Mouse (Mus musculus) lung, adult 18-20 months (tissue): ENCODE data around the gene Rngtt.
"Not testable (repeated sequence)": the region's sequence is repeated elsewhere in the genome, so short reads cannot be mapped to it uniquely, and the experiment has no call there.

Experiments
- DNase-seq, 2 experiments: peaks; one replicate each; pipeline ENCODE4 v3.0.0; 2022; ENCODE audit warnings: mixed read lengths in 2 of 2

Rngtt gene

DNA sequence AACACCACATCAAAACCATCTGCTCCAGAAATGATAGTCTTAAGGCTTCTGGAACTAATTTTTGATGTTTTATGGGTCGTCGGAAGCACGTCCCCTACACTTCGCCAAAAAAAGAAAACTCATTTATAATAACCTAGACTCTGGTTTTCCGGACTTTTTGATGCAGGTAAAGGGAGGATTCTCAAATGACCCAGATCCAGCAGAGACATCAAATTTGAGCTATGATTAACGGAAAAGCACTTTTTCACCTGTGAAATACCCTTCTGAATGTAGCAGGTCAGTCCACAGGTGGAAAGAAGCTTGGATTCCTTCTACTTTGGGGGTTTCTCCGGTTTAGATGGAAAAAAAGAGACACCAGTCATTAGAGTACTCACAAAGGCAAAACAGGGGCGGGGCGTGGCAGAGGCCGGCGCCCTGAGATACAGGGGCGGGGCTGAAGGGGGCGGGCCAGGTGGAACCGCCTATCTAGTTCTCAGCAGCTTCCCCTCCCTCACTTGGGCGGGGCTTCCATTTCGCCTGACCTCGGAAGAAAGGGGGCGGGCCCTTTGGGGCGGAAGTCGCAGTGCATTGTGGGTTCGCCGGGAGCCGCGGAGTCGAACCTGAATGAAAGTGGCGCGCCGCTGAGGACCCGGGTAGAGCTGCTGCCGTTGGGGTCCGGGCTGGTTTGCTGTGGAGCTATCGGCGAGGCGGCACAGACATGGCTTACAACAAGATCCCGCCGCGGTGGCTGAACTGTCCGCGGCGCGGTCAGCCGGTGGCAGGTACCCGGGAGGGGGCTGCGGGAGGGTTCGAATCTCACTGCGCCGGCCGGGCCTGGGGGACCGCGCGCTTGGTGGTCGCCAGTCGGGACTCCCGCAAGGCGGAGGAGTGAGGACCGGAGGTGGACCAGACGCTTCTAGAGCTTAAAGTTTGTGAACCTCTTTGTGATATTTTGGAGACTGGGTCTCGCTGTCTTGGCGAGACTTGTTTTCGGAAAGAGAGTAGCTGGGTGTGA, at the start of gene Rngtt:
Gene Rngtt (plus strand): TSS at position 548 of the 994 bp plus-strand sequence.
- DNase-seq: peak; percentile 97

DNA sequence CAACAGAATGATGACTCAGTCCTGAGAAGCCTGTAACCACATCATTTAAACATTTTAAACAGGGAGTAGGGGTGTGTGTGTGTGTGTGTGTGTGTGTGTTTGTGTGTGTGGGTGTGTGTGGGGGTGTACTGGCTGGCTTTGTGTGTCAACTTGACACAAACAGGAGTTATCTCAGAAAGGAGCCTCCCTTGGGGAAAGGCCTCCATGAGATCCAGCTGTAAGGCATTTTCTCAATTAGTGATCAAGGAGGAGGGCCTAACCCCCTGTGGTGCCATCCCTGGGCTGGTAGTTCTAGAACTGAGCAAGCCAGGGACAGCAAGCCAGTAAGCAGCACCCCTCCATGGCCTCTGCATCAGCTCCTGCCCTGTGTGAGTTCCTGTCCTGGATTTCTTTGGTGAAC, 49.8 kb upstream of the Rngtt start:
- no peak for DNase-seq

DNA sequence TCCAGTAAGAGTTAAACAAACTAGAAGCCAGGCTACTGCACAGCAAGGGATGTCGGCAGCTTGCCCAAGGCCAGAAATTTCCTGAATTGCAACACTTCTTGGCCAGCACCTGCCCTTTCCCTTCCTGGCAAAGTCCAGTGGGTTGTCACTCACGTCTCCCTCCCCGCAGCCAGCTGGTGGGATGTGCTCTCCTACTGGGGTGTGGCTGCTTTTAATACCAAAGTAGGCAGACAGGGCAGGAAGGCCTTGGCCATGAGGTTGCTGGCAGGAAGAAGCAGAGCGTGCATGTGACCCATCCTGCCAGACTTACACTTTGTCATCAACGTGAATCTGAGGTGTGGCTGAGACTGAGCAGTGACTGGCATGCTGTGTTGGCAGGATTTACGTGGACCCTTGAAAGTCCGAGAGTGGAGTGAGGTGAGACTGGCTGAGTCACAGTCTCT, 48.8 kb upstream of the Rngtt start:
- peak; percentile 97 to 98 for DNase-seq

DNA sequence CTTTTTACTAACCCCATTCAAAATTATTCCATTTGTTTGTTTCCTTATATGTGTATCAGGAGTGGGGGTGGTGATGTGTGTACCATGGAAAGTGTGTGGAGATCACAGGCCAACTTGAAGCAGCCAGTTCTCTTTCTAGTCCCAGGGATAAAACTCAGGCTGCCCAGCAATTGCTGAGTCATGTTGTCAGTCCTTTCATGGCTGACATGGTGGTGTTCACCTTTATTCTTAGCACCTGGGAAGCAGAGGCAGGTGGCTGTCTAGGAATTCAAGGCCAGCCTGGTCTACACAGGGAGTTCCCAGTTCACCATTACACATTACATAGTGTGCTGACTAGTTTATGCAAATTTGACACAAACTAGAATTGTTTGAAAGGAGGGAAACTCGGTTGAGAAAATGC, 47.2 kb upstream of the Rngtt start:
- no peak for DNase-seq

DNA sequence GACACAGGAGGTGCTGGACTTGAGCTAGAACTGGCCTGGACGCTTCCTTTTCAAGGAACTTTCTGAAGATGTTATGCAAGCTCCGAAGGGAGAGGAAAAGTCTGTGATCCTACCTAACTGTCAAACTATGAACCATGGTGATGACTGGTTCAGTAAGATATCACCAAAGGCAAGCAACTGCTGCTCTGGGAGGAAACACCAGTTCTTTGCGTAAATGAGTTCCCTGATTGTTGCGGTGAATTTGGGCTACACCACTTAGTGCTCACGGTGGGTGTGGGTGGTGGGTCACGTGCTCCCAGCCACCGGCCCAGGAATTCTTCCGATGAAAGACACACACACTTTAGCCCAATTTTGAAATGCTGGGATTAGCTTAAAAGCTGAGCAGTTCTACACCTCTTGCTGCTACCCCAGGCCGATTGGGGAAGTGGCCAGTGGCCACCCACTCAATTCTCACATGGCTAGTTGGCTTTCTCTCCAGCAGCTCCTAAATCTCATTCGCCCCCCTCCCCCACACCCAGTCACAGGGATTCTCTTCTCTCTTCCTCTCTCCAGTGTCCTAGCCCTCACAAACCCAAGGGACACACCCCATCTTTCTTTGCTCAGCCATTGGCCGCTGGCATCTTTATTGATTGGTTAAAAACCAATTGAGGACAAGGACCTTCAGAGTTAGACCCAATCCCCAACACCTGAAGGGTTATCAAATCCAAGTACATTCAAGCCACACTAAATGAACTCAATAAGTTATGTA, 45.0 kb upstream of the Rngtt start:
- peak; percentile 30 to 48 for DNase-seq

DNA sequence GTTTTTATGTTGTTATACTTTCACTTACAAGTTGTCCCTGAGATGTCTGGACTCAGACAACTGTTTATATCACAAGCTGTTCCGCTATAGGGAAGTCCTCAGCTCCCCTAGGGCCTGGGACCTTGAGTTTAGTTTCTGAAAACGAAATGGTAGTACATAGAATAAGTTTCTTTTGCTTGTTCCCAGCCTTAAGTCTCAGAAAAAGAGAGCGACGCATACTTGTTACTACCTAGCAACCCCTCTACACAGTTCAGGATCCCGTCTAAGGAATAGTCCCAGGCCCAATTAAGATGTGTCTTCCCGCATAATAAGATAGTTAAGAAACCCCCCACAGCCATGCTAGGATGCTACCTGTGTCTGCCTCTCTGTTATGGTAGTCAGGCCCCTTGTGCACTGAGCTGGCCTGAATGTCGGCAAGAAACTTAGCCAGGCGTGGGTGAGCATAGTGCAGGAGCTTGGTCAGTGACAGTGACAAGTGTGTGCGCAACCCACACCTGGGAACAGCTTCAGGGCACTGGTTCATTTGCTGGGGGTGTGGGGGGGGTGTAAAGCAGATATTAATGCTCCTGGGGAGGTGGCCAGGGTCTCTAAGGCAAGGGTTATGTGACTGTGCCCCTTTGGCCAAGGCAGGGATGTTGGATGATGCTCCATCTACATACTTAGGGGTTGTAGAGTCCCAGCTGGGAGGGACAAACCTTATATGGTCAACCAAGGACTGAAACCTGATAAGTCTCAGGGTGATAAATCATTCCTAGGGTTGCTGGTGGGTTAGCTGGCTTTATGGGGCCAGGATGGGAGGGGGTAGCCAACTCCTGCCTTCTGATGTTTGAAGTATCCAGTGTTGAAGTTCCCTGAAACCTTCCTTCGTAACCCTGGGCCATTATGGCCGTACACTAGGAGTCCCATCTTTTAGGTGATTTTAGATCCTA, 39.5 kb upstream of the Rngtt start:
- no peak for DNase-seq

DNA sequence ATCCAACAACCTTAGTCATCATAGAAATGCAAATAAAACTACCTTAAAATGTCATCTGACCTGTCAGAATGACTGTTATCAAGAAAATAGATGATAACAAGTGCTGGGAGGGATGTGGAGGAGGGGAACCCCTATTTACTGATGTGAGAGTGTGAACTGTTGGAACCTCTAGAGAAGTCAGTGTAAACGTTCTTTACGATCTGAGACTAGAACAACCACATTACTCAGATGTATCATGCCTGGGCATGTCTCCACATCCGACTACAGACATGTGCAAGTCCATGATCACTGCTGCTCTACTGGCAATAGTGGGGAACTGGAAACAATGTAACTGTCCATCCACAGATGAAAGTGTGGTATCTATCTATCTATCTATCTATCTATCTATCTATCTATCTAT, 36.7 kb upstream of the Rngtt start:
- DNase-seq: no peak

DNA sequence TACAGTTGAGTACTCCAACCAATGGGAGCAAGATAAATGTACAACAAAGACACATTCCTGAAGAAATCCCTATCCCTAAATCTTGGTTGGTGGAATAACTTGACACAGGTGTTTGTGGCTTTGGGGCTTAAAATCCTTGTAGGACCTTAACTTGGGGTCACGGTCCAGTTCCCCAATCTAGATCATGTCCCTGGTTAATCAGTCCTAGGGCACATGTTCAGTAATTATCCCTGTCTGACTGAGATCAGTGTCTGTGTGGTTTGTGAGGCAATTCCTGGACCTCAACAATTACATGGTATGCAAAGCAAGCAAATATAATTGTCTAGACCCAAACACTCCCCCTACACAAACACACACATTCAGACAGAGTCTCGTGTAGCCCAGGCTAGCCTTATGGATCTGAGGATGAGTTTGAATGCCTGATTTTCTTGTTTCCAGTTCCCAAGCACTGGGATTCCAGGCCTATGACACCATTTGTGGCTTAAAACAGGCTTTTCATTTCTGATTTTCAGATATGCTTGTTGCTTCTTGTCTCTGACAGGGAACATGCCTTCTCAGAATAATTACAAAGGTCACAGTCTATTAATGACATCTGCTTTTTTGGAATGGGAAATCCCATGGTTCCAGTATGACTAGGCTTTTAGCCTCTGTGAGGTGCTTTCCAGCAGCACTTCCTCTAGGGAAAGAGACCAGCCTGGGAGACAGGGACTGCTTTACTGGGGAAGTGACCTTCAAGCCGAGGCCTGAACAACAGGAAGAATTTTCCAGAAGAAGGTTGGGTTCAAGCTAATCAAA, 28.0 kb upstream of the Rngtt start:
- no peak for DNase-seq

DNA sequence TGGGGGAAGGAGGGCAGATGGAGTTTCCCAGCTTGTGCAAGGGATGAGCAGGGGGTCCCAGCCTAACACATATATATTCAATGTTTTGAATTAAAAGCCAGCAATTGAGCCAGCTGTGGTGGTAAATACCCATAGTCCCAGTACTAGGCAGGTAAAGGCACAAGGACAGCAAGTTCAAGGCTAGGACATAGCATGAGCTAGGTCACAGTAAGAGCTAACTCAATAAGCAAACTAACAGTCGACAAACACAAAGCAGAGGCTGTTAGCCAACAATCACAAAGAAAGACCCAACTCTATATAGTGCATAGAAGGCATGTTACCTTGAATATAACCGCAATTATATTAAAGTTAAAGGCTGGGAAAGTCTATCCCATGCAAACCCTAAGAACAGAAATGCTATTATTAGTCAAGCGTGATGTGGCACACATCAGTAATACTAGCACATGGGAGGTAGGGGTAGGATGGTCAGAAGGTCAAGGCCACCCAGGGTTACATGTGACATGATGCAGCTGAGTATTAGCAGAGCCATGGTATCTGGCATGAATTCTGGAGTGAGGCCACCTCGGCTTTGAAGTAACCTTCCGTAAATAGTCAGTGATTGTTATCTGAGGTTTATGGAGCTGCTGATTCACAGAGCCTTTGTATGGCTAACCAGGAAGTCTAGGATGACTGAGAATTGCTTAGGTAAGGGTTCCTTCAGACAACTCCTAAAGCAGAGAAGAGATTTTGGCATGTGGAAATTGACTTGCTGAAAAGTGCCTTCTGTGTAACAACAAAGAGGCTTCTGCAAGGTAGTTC, 25.8 kb upstream of the Rngtt start:
- DNase-seq: no peak

DNA sequence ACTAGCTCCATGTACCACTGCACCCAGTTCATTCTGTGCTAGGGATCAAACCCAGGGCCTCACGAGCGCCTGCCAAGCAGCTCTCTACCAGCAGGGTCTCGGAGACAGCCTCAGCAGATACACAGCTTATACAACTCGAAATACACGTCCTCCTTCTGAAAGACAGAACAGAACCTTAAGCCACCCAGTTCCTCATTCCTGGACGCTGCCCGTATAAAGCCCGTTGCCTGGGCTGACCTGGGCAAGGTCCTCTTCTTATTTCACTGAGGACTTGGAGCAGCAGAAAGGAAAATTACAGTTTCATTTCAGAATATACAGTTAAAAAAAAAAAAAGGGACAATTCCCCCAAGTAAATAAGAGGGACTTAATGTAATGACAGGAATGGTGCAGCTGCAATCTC, 24.7 kb upstream of the Rngtt start:
- no peak for DNase-seq

DNA sequence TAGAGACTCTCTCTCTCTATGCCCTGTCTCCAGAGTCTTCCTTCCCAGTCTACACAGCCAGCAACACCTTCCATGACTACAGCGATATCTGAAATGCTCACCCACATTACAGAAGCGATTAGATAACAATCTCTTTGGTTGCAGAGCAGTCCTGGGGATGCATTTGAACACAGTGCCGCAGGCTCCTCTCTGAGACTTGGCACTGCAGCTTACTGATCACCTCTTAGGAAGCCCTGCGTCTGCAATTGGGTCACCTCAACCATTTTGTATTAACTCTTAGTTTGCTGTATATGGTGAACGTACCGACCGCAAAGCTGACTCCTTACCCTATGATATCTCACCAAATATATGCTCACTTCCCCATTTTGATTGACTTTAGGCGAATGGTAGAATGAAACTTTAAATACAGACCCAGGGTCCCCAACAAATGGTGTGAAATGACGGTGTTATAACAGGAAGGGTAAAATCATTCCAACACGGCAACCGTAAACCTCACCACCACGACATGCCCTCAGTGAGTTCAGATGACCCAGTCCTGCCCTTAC, 20.9 kb upstream of the Rngtt start:
- no peak for DNase-seq

DNA sequence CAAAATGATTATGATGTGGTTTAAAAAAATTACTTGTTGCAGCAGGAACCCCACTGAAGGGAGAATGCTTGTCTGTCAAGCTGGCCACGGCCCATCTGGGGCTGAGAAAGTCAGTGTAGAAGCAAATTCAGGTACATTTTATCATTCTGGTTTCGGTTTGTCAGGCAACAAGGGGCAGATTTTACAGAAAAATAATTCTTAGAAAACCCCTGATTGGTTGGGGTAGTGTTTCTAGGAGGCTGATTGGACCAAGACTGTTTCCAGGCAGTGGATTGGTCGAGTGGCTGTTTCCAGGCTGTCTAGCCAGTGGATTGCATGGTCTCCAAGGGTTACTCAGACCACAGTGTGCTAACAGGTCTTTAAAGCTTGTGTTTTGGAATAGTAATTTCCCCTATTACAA, 20.1 kb upstream of the Rngtt start, which contains the start of gene Pnrc1:
Gene Pnrc1 (minus strand): TSS at position 162 of the 400 bp plus-strand sequence.
- DNase-seq: peak; percentile 71 to 83

DNA sequence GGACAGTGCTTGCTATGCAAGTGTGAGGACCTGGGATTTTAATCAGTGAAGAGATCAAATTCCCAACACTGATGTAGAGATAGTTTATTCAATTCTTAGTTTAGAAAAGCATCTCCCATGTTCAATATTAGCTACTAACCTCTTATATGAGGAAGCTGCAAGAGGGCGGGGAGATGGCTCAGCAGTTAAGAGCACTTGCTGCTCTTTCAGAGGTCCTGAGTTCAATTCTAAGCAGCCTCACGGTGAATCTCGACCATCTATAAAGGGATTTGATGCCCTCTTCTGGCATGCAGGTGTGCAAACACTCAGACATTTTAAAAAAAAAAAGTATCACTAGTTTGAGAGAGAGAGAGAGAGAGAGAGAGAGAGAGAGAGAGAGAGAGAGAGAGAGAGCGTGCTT, 19.2 kb upstream of the Rngtt start:
- peak in 1 of 2 experiments; percentile 29 for DNase-seq

DNA sequence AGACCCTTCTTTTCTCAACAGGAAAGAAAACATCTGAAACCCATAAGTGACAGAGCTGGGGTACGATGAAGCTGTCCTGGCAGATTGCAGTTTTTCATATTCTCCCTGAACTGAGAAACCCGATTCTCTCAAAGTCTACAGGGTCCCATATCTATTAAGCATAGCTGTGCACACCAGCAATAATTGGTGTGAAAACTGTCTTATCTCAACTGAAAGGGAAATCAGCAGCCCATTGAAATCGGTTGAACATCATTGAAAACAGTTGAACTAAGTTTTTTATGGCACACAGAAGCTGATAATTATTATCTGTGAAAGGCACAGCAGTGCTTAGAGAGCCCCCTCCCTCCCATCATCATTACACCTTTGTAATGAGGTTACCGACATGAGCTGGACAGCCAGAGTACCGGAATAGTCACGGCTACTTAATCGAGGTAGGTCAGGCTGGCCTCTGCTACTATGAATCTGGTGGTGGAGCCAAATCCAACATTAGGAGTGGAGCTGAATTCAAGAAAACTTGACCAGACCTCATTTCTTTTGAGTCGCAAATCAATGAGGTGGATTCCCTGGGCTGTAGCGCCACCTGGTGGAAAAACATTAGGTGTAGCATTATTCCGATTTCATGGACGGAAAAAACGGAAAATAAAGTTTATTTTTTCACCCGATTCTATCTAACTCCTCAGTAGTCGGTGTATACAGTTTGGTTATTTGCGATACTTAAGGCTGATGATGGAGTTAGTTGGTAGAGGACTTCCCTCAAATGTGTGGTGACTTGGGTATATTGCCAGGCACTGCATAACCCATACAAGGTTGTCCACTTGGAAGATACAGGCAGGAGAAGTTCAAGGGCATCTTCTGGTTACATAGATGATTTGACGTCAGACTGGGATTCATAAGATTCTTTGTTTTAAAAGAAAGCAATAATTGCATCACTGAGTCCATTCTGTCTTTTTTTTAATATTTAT, 17.4 kb upstream of the Rngtt start:
- DNase-seq: peak; percentile 52 to 71

DNA sequence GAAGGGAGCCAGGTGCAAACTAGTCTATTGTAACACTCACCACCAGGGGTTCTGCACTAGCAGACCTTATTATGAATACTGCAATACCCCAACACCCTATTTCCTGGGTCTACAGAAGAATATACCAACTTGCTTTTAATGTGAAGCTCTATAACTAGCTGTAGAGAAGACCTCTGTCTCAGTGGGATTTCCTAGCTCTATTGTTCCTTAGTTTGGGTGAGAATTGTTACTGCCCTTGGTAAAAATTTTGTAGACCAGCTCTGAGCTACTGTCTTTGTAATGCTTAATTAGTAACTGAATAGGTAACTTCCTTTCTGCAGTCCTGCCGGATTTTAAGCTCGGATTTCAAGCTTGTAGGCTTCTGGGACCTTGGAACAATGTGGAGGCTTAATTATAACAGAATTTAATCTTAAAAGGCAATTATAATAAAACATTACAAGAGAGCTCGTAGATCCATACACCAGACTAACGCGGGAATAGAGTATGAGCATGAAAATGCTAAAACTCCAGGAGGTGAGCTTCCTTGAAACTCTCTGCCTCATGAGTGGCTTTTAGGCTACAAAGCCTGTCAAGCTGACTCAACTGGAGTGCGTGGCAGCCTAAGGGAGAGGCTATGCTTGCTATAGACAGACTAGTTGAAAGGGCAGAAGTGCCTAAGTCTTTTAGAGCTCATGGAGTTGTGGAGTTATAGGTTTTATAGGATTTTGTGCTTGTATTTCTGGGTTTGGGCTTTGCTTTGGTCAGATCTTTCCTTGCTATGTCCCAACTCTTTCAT, 9.0 kb upstream of the Rngtt start:
- DNase-seq: not testable (repeated sequence)

DNA sequence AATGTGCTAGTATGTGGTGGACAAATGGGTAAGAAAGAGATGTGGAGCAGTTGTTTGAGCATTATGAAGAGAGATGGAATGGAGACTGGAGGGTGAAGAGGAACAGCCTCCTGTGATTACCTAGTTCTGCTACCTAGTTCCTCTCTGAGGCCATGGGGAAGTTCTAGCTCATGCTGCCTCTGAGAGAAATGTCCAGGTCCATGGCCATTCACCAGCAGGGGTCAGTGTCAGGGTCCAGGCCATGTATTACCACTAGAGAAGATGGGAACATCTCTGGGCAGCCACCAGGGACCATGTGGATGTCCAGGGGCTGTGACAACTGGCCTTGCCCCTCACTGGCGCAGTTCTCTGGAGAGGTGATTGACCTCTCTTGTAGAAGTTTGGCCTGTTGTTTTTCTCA, 7.1 kb upstream of the Rngtt start:
- DNase-seq: no peak

DNA sequence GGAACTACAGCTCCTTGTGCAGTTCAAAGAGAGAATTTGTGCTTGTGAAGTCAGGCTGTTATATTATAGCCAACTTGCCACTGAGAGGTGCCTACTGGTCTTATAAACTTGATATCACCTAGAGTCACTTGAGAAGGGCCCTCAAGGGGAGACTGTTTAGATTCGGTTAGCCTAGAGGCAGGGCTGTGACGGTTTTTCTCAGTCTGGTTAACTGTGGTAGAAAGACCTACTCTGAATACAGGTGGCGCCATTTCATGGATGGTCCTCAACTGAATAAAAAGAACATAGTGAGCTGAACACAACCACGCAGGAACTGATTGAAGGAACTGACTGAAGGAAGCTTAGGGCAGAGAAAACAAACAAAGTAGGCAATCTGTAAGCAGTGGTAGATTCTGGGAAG, 3.0 kb upstream of the Rngtt start:
- no peak for DNase-seq

DNA sequence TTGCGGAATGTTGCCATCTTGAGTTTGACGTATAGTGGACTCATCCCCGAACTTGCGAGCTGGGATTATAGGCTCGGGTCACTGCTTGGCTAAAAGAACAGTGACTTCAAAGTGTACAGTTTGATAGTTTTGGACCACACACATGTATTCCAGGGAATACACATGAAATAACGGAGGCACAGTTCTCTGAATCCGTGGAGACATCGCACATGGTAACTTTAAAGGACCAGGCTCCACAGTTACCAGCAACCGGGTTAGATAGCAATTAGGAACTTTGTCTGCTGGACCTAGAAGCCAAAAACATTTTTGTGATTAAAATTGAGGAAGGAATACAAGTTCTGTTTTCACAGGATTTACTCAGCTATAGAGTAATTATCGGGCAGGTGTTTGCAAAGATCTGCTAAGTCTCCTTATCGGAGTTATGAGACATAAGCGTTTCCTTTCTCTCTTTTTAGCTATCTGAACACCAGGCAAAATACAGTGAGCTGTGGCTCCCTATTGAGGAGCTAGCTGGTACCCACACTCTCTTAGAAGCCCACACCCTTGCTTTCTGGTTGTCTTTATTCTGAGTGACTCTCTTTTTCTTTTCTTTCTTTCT, 828 bp downstream of the Rngtt start:
- DNase-seq: no peak
